Mouse (Mus musculus) heart, embryonic 11.5 days (tissue): Measurements from ENCODE around the gene Rarres2. TPM values are rescaled to one million over a fixed set of nuclear protein-coding genes. Genes with fewer than 3 reads are reported as not detected.
A peak's percentile ranks its signal among the peaks of the same experiment; 100 is the strongest.

Experiments
- ATAC-seq: fragments of 200-750 bp; cut with Nextera tagmentation; replicated peaks from 2 replicates; pipeline ENCODE4 v1.8.0; 2017; ENCODE audit warnings: moderate library complexity; ENCODE audit not compliant: insufficient number of reproducible peaks, low FRiP score, low TSS enrichment
- H3K27ac ChIP-seq: fragments of 300-500 bp; sonication (generic); 2 replicates; pipeline ENCODE4 v1.5.1; 2014; ENCODE audit warnings: mild to moderate bottlenecking, low read depth, low read length
- H3K27me3 ChIP-seq: fragments of 300-500 bp; sonication (generic); 2 replicates; pipeline ENCODE4 v1.6.1; 2014; ENCODE audit warnings: mild to moderate bottlenecking, low read length, mixed read lengths; ENCODE audit not compliant: control insufficient read depth, insufficient read depth
- H3K36me3 ChIP-seq: fragments of 300-500 bp; sonication (generic); 2 replicates; pipeline ENCODE4 v1.6.1; 2014; ENCODE audit warnings: mild to moderate bottlenecking, low read length, moderate library complexity, mixed read lengths; ENCODE audit not compliant: control insufficient read depth, insufficient read depth
- H3K4me1 ChIP-seq: fragments of 300-500 bp; sonication (generic); 2 replicates; pipeline ENCODE4 v1.6.1; 2014; ENCODE audit warnings: low read length; ENCODE audit not compliant: control insufficient read depth, insufficient read depth
- H3K4me2 ChIP-seq: fragments of 300-500 bp; sonication (generic); 2 replicates; pipeline ENCODE4 v1.6.1; 2014; ENCODE audit warnings: mild to moderate bottlenecking, moderate library complexity
- H3K4me3 ChIP-seq: fragments of 300-500 bp; sonication (generic); 2 replicates; pipeline ENCODE4 v1.5.1; 2014; ENCODE audit warnings: low read depth, low read length
- H3K9ac ChIP-seq: fragments of 300-500 bp; sonication (generic); 2 replicates; pipeline ENCODE4 v1.6.1; 2014; ENCODE audit warnings: mild to moderate bottlenecking, low read depth, low read length, moderate library complexity
- H3K9me3 ChIP-seq: fragments of 300-500 bp; sonication (generic); replicated peaks from 2 replicates; pipeline ENCODE4 v1.6.1; 2016; ENCODE audit warnings: low read length; ENCODE audit not compliant: control insufficient read depth
- WGBS: fragments of 180-500 bp; shearing (Covaris S2); extraction: QIAGEN DNeasy Blood & Tissue Kit; methylation state at CpG from one replicate; pipeline ENCODE4 v1.1.7; 2014; ENCODE audit not compliant: insufficient replicate concordance; 5-methylcytosine and 5-hydroxymethylcytosine counted together
- polyA plus RNA-seq: library from polyadenylated mRNA; unstranded; fragments of >200 nt; fragmentation: Nextera tagmentation; extraction: Ambion mirVana; gene quantifications from 2 replicates; pipeline ENCODE4 v1.2.1, GENCODE M21; 2014

The Rarres2 gene
- polyA plus RNA-seq, 1 experiment from 2014 or later: 16.4 TPM

DNA sequence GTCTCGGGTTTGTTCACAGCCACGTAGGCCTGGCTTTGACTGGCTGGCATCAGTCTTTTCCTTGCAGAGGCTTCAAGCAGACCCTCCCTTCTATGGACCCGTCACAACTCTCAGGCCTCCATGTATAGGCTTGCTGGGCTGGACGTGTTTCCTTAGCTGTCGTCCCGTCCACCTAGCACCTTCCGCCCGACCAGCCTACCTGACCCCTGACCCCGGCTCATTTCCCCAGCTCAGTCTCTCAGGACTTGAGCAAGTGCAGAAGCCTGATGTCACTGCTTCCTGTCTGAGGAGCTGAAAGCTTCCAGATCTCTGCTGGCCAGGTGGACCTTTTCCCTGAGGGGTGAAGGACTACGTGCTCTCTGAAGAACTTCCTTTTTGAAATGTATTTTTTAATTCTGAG lies 691 bp upstream of the Rarres2 start:
- no peaks in the 10 kb centered on the region for H3K9me3 ChIP-seq
- no peak overlapping the region for H3K4me2 ChIP-seq
- peaks cover 22% of the 10 kb centered on the region for H3K4me1 ChIP-seq
- no peaks in the 10 kb centered on the region for H3K36me3 ChIP-seq
- H3K27ac ChIP-seq: peak overlapping the region; percentile 68
- peak; percentile 65 for ATAC-seq
- H3K9ac ChIP-seq: no peak overlapping the region
- WGBS: 20% methylated on average over 10 of the region's 10 CpGs
- no peak overlapping the region for H3K4me3 ChIP-seq
- no peaks in the 10 kb centered on the region for H3K27me3 ChIP-seq

GRCm38 (mm10) chr6:48572014-48572413 lies 575 bp downstream of the Rarres2 start:
- H3K27me3 ChIP-seq: no peaks in the 10 kb centered on the region
- peak overlapping the region; percentile 27; the same call in 1 of the 2 replicates for H3K4me2 ChIP-seq
- no peak for ATAC-seq
- H3K36me3 ChIP-seq: no peaks in the 10 kb centered on the region
- no peak overlapping the region for H3K9ac ChIP-seq
- peak overlapping the region; percentile 68; the same call in 1 of the 2 replicates for H3K27ac ChIP-seq
- peaks cover 25% of the 10 kb centered on the region for H3K4me1 ChIP-seq
- H3K4me3 ChIP-seq: no peak overlapping the region
- H3K9me3 ChIP-seq: no peaks in the 10 kb centered on the region
- 84% methylated on average over 5 of the region's 5 CpGs for WGBS

DNA sequence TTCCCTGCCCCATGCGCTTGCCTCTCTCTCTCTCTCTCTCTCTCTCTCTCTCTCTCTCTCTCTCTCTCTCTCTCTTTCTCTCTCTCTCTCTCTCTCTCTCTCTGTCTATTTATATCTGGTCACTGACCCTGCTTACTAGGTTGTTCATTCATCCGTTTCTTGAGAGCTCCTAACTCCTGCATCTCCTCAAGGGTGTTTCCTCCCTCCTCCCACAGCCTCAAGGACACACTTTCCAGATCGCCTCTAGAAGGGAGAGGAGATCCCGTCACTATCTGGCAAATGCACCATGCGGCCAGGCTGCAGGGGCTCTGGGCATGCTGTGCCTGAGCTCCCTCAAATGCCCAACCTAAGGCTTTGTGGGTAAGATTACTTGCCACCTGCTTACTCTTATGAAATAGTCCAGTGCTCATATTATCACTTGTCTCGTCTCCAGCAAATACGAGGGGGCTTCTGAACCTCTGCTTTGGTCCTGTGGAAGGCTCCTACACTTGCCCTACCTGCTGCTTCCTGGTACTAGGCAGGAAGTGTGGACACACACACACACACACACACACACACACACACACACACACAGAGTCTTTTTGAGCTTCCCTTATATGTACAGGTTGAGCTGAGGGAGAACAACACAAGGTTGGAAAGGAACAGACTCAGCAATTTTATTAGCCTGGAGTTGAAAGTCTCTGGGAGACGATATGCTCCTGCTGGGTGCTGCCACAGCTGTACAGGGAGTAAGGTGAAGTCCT lies 3.4 kb downstream of the Rarres2 start:
- H3K4me3 ChIP-seq: no peak overlapping the region
- H3K9me3 ChIP-seq: no peaks in the 10 kb centered on the region
- no peak overlapping the region for H3K9ac ChIP-seq
- ATAC-seq: no peak
- WGBS: 64% methylated on average over 8 of the region's 8 CpGs
- H3K4me1 ChIP-seq: peaks cover 38% of the 10 kb centered on the region
- H3K27me3 ChIP-seq: no peaks in the 10 kb centered on the region
- H3K4me2 ChIP-seq: no peak overlapping the region
- H3K27ac ChIP-seq: peak overlapping the region; percentile 54
- H3K36me3 ChIP-seq: no peaks in the 10 kb centered on the region

- peak; percentile 16; the same call in 1 of the 2 replicates for ATAC-seq
- 68% methylated on average over 21 of the region's 21 CpGs for WGBS
- Histone ChIP-seq H3K9ac (peak overlapping the region; percentile 22; the same call in 1 of the 2 replicates), H3K27ac (peak overlapping the region; percentile 54), H3K4me3 (no peak overlapping the region), H3K27me3 (no peaks in the 10 kb centered on the region), H3K4me2 (peak overlapping the region; percentile 14), H3K4me1 (peaks cover 37% of the 10 kb centered on the region), H3K36me3 (no peaks in the 10 kb centered on the region; the same call in 1 of the 2 replicates), H3K9me3 (no peaks in the 10 kb centered on the region)
These were observed 4.3 kb downstream of the Rarres2 start for GRCm38 (mm10) chr6:48568036-48568984.

DNA sequence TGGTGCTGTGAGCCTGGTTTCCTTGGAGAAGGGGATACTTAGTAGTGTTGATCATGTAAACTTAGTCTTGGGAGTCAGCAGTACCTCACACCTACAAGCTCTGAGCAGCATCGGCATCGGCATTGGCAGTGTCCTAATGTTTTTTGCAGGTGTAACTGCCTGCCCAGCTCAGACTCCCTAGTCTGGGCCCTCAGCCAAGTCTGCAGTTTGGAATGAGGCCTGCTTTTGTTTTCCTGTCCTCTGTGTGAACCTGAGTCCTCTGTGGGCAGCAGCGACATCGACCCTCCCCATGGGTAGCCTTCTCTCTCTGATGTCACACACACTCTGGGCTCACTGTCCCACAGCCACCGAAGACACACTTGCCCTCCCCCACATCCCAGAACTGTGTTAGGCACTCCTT lies 6.3 kb downstream of the Rarres2 start:
- peak overlapping the region; percentile 35; the same call in 1 of the 2 replicates for H3K27ac ChIP-seq
- no peaks in the 10 kb centered on the region; the same call in 1 of the 2 replicates for H3K36me3 ChIP-seq
- H3K4me2 ChIP-seq: no peak overlapping the region
- H3K4me1 ChIP-seq: peaks cover 25% of the 10 kb centered on the region
- ATAC-seq: no peak
- no peaks in the 10 kb centered on the region for H3K27me3 ChIP-seq
- no peak overlapping the region for H3K9ac ChIP-seq
- no peaks in the 10 kb centered on the region for H3K9me3 ChIP-seq
- 42% methylated on average over 5 of the region's 5 CpGs for WGBS
- no peak overlapping the region for H3K4me3 ChIP-seq

GRCm38 (mm10) chr6:48565693-48566310 lies 6.8 kb downstream of the Rarres2 start:
- Histone ChIP-seq H3K9ac (no peak overlapping the region), H3K9me3 (no peaks in the 10 kb centered on the region), H3K4me2 (no peak overlapping the region), H3K4me1 (peaks cover 25% of the 10 kb centered on the region), H3K27ac (no peak overlapping the region), H3K27me3 (no peaks in the 10 kb centered on the region), H3K36me3 (no peaks in the 10 kb centered on the region; the same call in 1 of the 2 replicates), H3K4me3 (no peak overlapping the region)
- no peak for ATAC-seq
- 89% methylated on average over 4 of the region's 4 CpGs for WGBS

DNA sequence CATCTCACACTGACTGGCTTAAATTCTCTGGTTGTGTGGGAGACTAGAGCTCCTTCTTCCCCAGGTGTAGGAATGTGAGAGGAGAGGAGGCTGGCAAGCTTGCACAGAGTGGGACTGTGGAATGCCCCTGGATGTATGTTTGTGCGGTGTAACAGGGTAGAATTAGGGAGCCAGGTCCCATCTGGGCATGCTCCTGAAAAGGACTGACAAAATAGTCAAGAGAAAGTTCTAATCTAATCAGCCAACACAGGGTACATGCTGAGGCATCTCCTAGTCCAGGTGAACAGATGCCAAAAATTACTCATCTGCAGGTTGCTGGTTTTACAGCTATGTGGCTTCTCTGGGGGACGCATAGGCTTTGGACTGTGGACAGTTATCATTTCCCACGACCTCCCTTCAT lies 16.6 kb downstream of the Rarres2 start:
- 91% methylated on average over 3 of the region's 3 CpGs for WGBS
- no peaks in the 10 kb centered on the region for H3K9me3 ChIP-seq
- no peak for ATAC-seq
- H3K4me3 ChIP-seq: no peak overlapping the region
- peaks cover 11% of the 10 kb centered on the region; the same call in 1 of the 2 replicates for H3K4me1 ChIP-seq
- H3K36me3 ChIP-seq: no peaks in the 10 kb centered on the region; the same call in 1 of the 2 replicates
- no peak overlapping the region for H3K9ac ChIP-seq
- no peak overlapping the region for H3K27ac ChIP-seq
- peak overlapping the region; percentile 68; the same call in 1 of the 2 replicates for H3K4me2 ChIP-seq
- H3K27me3 ChIP-seq: no peaks in the 10 kb centered on the region
